Mouse (Mus musculus) embryonic stem cell, embryonic (primary cell): ENCODE measurements around the gene 4930415O20Rik.

Experiments
- CTCF ChIA-PET, 4 experiments: fragments of 300-600 bp in 2 of 4; fragments of 350-600 bp in 2 of 4; sonication (Branson Sonifier 250); formaldehyde crosslinking; loops; one replicate each; lab custom pipeline; 2022; ENCODE audit warnings: inconsistent platforms in 2 of 4; lab: Charles Lee
- POLR2A ChIA-PET, 4 experiments: fragments of 300-600 bp in 2 of 4; fragments of 350-600 bp in 2 of 4; sonication (Branson Sonifier 250); formaldehyde crosslinking; loops; one replicate each; lab custom pipeline; 2022; ENCODE audit warnings: antibody characterized with exemption in 4 of 4, inconsistent platforms in 1 of 4; lab: Charles Lee

4930415O20Rik gene

DNA sequence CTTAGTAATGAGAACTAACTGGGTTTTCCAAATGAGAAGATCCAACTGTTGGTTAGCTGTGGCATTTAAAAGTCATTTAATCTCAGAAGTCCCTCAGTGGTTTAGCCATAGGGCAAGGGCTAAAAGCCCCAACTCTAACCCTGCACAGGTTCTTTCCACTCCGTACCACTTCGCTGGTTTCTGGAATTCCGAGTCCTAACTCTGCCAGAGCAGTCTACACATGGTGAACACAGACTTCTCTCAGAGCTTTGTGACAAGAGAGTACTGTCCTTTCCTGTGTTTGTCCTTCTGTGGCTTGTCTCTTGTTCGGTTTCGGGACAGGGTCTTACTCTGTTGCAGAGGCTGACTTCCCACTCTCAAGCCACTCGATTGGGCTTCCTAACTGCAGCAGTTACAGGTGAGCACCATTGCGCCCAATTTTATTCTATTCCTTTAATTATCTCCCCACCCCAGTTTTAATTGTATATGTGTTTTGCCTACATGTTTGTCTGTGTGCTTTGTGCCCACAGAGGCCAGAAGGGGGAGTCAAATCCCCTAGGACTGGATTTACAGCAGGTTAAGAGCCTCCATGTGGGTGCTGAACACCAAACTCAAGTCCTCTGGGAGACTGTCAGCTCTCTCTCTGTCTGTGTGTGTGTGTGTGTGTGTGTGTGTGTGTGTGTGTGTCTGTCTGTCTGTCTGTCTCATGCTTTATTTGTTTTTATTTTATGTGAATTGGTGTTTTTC is 55.8 kb downstream of the 4930415O20Rik start:
- CTCF ChIA-PET: interaction anchor here (0.6 to 4.4 kb wide), 18 partner anchors 9 to 1922 kb away, joined by 3 to 39 read pairs (median 4); partner anchors contain the start of gene Ddx23 (in 1 of the 4)
- POLR2A ChIA-PET: interaction anchor here (0.6 to 2.3 kb wide), 11 partner anchors 10 to 243 kb away, joined by 3 to 8 read pairs (median 3); no protein-coding TSS in a partner anchor

DNA sequence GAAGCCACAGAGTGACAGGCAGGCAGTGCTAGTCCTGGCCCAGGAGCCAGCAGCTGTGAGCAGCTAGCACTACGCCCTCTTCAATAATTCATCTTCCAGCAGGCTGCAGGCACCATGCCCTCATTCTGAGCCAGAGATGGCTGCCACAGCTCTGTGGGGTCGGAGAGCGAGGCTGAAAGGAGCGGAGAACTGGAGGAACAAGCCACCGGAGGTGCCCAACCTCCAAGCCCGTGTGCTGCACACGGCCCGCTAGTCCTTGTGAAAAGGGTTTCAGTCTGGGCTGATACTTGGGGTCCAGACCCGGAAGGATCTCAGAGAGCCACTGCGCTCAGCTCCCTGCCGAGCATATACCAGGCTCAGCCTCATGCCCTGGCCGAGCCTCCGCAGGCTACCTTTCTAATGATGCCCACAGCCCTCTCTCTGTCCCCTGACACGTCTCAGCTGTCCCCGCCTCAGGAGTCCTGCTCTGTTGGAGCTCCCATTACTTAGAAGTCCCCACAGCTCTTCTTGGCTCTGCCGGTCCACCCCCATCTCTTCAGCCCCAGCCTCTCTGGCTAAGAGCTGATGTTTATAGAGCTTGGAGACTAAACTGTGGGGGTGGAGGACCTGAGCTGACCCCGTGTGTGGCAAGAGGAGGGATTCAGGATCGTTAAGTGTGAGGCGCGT is 57.9 kb downstream of the 4930415O20Rik start:
- ChIA-PET POLR2A (interaction anchor here in 3 of 4 experiments (0.6 to 4.9 kb wide), 18 partner anchors 10 to 401 kb away, joined by 3 to 49 read pairs (median 4); partner anchors contain the start of genes Ddx23 (in 1 of the 3) and Tuba1c (in 1 of the 3)), CTCF (interaction anchor here (0.5 to 4.4 kb wide), 15 partner anchors 8 to 398 kb away, joined by 3 to 39 read pairs (median 4); partner anchors contain the start of gene Ccdc65 (in 1 of the 4))

DNA sequence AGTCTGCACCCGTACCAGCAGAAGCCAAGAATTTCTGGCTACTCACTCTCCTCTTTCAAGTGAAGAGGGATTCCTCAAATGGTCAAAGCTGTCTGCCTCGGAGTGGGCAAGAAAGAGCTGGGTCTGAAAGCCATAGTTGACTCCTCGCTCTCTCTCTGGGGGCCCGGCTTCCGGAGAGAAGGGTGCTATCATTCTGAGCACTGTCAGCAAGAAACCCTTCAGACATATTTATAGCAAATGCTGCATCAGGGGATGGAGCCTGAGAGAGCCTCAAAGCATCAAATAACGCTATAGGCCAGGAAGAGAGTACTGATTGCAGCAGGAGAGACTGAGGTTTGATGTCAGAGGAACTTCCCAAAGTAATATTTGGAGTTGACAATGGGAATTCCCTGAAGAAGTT is 58.7 kb downstream of the 4930415O20Rik start:
- ChIA-PET CTCF (interaction anchor here in 2 of 4 experiments (0.6 to 4.4 kb wide), 8 partner anchors 7 to 1388 kb away, joined by 3 to 39 read pairs (median 6); no protein-coding TSS in a partner anchor), POLR2A (interaction anchor here in 3 of 4 experiments (0.6 to 4.9 kb wide), 13 partner anchors 10 to 400 kb away, joined by 3 to 49 read pairs (median 4); partner anchors contain the start of genes Ddx23 (in 1 of the 3), Rnd1 (in 1 of the 3) and Tuba1c (in 1 of the 3))

DNA sequence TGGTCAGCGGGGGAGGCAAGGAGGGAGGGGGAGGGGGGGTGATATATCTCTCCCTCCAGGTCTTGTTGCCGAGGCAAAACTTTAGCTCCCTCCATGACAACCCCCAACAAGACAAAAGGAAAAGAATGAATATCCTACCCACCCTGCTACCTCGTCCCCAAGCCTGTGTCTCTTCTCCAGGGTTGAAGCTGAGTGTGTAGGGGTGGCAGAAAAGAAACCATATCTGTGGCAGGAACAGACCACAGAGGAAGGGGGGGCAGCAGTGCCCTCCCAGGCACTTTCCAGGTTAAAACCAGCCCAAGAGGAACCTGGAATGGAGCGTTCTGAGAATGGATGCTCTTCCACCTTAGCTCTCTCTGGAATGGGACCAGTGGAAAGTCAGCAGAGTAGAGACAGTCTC is 59.7 kb downstream of the 4930415O20Rik start, which contains the start of gene Cacnb3:
Gene Cacnb3, plus strand, starts transcription at position 301 of the 400 bp plus-strand sequence.
- ChIA-PET POLR2A (interaction anchor here (0.6 to 4.9 kb wide), 18 partner anchors 8 to 548 kb away, joined by 3 to 49 read pairs (median 6); partner anchors contain the start of genes Rnd1 (in 3 of the 4), Adcy6 (in 1 of the 4) and Kansl2 (in 1 of the 4)), CTCF (interaction anchor here (0.6 to 3.3 kb wide), 34 partner anchors 8 to 618 kb away, joined by 3 to 26 read pairs (median 6); partner anchors contain the start of gene Adcy6 (in 1 of the 4))

DNA sequence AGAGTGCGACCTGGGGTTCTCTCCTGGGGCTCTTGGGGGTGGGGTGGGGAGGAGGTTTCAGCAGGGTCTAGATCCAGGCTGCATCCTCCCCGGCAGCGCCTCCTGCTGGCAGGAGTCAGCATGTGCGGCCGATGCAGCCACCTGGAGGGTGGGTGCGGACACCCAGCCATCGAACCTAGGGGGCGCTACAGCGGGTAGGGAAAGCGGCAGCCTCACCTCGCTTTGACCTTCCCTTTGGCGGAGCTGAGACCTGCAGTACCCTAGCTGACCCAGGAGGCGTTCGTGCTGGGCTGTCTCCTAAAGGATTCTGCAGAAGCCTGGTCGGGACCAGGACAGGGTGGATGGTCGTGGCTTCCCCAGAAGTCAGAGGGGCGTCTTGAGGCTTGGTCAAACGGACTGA is 60.7 kb downstream of the 4930415O20Rik start:
- POLR2A ChIA-PET: interaction anchor here in 3 of 4 experiments (0.5 to 4.9 kb wide), 30 partner anchors 9 to 385 kb away, joined by 3 to 49 read pairs (median 4); partner anchors contain the start of genes Rnd1 (in 2 of the 3), 4930415O20Rik (in 1 of the 3), Adcy6 (in 1 of the 3) and Arf3 (in 1 of the 3)
- CTCF ChIA-PET: interaction anchor here (0.5 to 3.3 kb wide), 112 partner anchors 9 to 1999 kb away, joined by 3 to 26 read pairs (median 4); partner anchors contain the start of genes Rnd1 (in 3 of the 4), Adcy6 (in 2 of the 4), Ddx23 (in 2 of the 4) and Ccdc65 (in 1 of the 4)

DNA sequence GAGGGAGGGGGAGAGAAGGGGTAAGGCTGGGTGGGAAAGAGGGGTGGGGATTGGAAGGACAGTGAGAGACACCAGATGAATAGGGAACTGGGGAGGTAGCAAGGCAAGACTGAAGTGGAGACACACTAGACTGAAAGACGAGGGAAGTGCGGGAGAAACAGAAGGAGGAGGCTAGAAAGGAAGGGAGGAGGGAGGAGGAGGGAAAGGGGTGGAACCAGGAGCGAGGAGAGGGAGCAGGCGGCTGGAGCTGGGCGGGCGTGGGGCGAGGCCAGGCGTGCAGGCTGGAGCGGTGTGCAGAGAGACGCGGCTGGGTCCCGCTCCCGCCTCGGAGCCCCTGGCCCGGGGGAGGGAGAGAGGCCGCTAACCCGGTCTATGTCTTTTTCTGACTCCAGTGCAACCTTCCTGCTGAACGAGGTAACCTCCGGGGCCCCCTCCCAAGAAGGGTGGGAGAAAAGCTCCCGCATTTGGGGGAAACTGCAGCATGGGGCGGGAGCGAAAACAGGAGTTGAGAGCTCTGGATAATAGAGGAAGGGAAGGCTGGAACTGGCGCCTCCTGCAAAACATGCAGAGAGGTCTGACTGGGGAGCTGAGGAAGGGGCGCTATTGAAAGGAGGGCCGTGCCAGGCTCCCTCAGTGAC is 61.4 kb downstream of the 4930415O20Rik start:
- POLR2A ChIA-PET: interaction anchor here in 3 of 4 experiments (0.6 to 4.9 kb wide), 37 partner anchors 8 to 355 kb away, joined by 3 to 49 read pairs (median 4); partner anchors contain the start of genes Rnd1 (in 3 of the 3), Ddx23 (in 2 of the 3), Tuba1b (in 2 of the 3) and 4930415O20Rik (in 1 of the 3)
- CTCF ChIA-PET: interaction anchor here (0.5 to 3.3 kb wide), 106 partner anchors 8 to 1998 kb away, joined by 3 to 26 read pairs (median 4); partner anchors contain the start of genes Rnd1 (in 3 of the 4), Adcy6 (in 2 of the 4), Ddx23 (in 2 of the 4) and Ccdc65 (in 1 of the 4)

DNA sequence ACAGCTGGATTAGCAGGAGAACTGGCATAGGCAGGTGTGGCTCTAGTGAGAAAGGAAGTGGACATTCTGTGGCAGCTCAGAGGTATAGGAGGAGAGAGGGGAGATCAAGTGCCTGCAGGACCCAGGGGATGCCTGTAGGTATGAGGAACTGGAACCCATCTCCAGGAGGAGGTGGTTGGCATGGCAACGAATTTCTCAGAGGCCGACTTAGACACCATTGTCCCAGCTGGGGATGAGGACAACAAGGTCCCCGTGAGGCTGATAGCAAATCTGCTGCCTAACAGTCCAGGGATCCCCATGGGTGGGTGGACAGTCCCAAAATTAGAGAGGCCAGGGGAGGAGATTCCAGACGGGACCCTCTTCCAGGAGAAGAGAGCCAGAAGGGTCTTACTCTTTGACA is 62.1 kb downstream of the 4930415O20Rik start:
- CTCF ChIA-PET: interaction anchor here (0.6 to 3.3 kb wide), 21 partner anchors 7 to 239 kb away, joined by 3 to 26 read pairs (median 7); partner anchors contain the start of genes Adcy6 (in 1 of the 4), Ddx23 (in 1 of the 4) and Rnd1 (in 1 of the 4)
- POLR2A ChIA-PET: interaction anchor here in 3 of 4 experiments (0.6 to 4.9 kb wide), 21 partner anchors 9 to 302 kb away, joined by 3 to 49 read pairs (median 4); partner anchors contain the start of genes Rnd1 (in 3 of the 3), Ddx23 (in 2 of the 3) and Tuba1b (in 1 of the 3)

DNA sequence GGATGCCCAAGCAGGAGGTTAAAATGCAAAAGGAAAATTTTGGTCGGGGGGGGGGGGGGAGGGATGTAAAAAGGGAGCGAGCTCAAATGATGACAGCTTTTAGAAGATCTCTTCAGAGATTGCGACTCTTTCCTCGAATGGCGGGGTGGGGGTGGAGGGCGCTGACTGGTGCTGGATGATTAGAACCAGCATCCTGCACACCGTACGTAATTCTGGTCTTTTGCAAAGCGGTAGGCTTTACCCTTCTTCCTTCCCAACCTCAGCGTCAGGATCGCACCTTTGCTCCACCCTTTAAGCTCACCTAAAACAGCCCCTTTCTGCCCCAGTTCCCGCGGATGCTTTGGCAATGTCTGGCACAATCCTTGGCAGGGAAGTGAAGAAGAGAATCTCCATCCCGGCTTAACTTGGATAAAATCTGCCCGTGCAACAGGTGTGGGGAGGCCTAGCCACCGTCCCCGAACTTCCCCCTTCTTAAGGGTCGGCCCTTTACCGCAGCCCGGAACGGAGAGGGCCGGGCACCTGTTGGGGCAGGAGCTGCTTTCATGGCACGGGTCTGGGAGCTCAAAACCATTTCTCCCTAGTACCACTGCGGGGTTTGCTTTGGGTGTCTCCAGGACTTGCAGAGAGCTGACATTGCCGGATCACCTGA is 63.1 kb downstream of the 4930415O20Rik start:
- CTCF ChIA-PET: interaction anchor here in 3 of 4 experiments (0.5 to 1.6 kb wide), 10 partner anchors 11 to 683 kb away, joined by 3 to 12 read pairs (median 3); no protein-coding TSS in a partner anchor
- POLR2A ChIA-PET: interaction anchor here (0.6 to 4.9 kb wide), 22 partner anchors 9 to 939 kb away, joined by 3 to 44 read pairs (median 4); partner anchors contain the start of genes Arf3 (in 1 of the 4), Ddx23 (in 1 of the 4) and Rnd1 (in 1 of the 4)

DNA sequence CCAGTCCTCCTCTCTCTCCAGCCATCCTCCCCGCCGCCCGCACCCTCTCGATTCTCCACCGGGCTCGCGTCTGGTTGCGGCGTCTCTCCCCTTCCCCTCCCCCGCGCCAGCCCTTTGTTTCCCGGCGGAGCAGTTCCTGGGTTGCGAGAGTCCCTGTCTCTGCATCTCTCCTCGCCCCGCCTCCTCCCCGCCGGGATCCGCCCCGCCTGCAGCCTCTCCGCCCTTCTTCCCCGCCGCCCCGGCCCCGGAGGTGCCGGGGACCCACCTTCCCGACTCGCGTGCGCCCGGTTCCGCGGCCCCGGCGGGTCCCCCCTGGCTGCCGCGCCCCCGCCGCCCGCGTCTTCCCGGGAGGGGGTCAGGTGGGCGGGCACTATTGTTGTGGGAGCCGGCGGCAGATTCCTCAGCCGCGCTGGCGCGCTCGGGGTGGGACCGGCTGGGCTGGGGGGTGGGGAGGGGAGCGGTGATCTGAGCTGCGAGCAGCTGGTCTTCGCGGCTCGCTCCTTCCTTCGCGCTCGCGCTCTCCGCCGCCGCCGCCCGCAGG is 63.8 kb downstream of the 4930415O20Rik start:
- CTCF ChIA-PET: interaction anchor here in 2 of 4 experiments (0.5 to 2.2 kb wide), 8 partner anchors 9 to 65 kb away, joined by 3 to 7 read pairs (median 4); no protein-coding TSS in a partner anchor
- POLR2A ChIA-PET: interaction anchor here (0.6 to 4.9 kb wide), 16 partner anchors 9 to 129 kb away, joined by 3 to 44 read pairs (median 5); partner anchors contain the start of genes Rnd1 (in 2 of the 4), Arf3 (in 1 of the 4) and Ddx23 (in 1 of the 4)

DNA sequence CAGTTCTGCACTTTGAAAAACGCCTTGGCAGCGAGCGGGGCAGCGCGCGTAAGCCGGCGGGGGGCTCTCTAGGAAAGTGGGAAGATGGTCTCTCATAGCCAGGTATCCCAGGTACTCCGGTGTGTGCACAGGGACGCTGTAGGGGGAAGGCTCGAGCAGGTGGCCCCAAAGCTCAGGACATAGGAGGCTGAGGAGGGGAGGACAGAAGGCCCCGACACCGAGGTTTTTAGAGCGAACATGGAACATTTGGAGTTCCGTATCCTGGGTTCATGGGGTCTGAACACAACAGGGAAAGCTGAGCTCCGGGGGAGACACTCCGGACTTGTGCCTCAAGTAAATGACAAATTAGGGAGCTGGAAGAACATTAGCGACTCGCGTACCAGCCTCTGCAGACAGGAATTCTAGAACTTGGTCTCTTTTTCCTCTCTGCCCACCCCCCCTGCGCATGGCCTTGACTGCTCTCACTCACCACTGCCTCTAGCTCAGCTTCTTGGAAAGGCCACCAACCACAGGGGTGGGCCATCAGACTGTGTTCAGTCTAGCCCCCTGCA is 64.6 kb downstream of the 4930415O20Rik start:
- CTCF ChIA-PET: interaction anchor here in 3 of 4 experiments (0.6 to 2.2 kb wide), 14 partner anchors 10 to 1689 kb away, joined by 3 to 13 read pairs (median 4); no protein-coding TSS in a partner anchor
- POLR2A ChIA-PET: interaction anchor here in 3 of 4 experiments (0.6 to 4.9 kb wide), 27 partner anchors 9 to 591 kb away, joined by 3 to 44 read pairs (median 3); partner anchors contain the start of genes Arf3 (in 2 of the 3), Rnd1 (in 2 of the 3), Ddx23 (in 1 of the 3) and Gm49450 (in 1 of the 3)

DNA sequence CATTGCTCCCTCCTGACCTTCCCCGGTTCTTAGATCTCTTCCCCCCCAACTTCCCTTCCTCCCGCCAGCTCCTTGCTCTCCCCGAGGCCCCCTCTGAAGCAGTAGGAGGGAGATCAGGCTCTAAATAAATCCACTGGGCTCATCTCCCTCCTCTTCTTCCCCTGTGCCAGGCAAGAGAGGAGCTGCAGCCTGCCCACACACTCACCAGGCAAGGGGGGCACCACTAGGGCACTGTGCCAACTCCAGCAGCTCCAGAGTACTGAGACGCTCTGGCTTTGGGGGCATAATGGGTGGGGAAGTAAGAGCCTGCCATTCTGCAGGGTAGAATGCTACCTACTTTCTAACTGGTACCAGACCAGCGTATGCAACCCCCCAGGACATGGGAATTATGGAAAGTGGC is 65.7 kb downstream of the 4930415O20Rik start:
- POLR2A ChIA-PET: interaction anchor here in 3 of 4 experiments (0.8 to 4.9 kb wide), 20 partner anchors 8 to 317 kb away, joined by 3 to 44 read pairs (median 4); partner anchors contain the start of genes Rnd1 (in 2 of the 3), Ddx23 (in 1 of the 3), Gm49450 (in 1 of the 3) and Tuba1a (in 1 of the 3)
- CTCF ChIA-PET: interaction anchor here (0.6 to 2.2 kb wide), 13 partner anchors 8 to 369 kb away, joined by 3 to 9 read pairs (median 3); partner anchors contain the start of gene Prkag1 (in 1 of the 4)

DNA sequence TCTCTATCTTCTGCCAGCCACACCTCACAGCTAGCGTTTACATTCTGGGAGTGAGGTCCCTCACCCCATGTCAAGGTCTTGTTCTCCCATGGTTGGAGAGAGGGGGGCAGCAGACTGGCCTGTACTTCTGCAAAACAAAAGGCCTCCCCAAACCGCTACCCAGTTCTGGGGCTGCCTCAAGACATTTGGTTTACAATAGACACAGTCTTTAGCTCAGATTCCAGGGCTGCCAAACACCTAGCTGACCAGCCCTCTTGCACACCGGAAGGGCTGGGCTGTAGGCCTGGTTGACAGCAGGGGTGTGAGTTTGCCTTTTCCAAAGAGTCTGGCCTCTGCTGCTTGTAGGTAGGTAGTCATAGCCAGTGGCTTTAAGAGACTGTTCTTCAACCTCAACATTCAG is 66.4 kb downstream of the 4930415O20Rik start:
- POLR2A ChIA-PET: interaction anchor here (0.5 to 4.9 kb wide), 16 partner anchors 7 to 345 kb away, joined by 3 to 44 read pairs (median 4); partner anchors contain the start of genes Ddx23 (in 1 of the 4) and Rnd1 (in 1 of the 4)
- CTCF ChIA-PET: interaction anchor here in 3 of 4 experiments (0.5 to 2.2 kb wide), 12 partner anchors 9 to 194 kb away, joined by 3 to 7 read pairs (median 3); partner anchors contain the start of gene Prkag1 (in 1 of the 3)
